Mouse (Mus musculus) heart, postnatal 10 days (tissue): ENCODE results near the gene Nmnat3. TPM values are rescaled to one million over a fixed set of nuclear protein-coding genes. Genes with fewer than 3 reads are reported as not detected.

Experiments used
- DNase-seq, 2 experiments: peaks; one replicate each; pipeline ENCODE4 v3.0.0; 2021
- intact Hi-C: fragments of 180-260 bp; cut with DNase I; formaldehyde crosslinking; loops from one replicate; pipeline ENCODE4 v1.15.1; 2025
- total RNA-seq, 2 experiments: library from RNA; stranded (reverse); gene quantifications; 2 replicates each; pipeline ENCODE4 v1.2.3; 2021

The Nmnat3 gene
- total RNA-seq, 2 experiments from 2014 or later: 11.2 to 12.8 TPM

GRCm38 (mm10) chr9:98350318-98351144, 63.3 kb downstream of the Nmnat3 start:
- no peak for DNase-seq
- intact Hi-C loops: no loop called here

- intact Hi-C loops: no loop called here
- DNase-seq: no peak
Measured at GRCm38 (mm10) chr9:98352332-98352731, 65.1 kb downstream of the Nmnat3 start.

GRCm38 (mm10) chr9:98354919-98355318, 67.7 kb downstream of the Nmnat3 start:
- intact Hi-C loops: no loop called here

GRCm38 (mm10) chr9:98361047-98361446, 73.8 kb downstream of the Nmnat3 start:
- no peak for DNase-seq
- intact Hi-C loops: no loop called here

More at GRCm38 (mm10) chr9:98354919-98355318, 67.7 kb downstream of the Nmnat3 start:
- DNase-seq: no peak

GRCm38 (mm10) chr9:98366075-98366474, 78.8 kb downstream of the Nmnat3 start:
- intact Hi-C loops: no loop called here
- no peak for DNase-seq

GRCm38 (mm10) chr9:98367333-98367962, 80.2 kb downstream of the Nmnat3 start:
- intact Hi-C loops: no loop called here
- no peak for DNase-seq

GRCm38 (mm10) chr9:98369707-98370106, 82.5 kb downstream of the Nmnat3 start:
- no peak for DNase-seq
- intact Hi-C loops: no loop called here

- intact Hi-C loops: no loop called here
- DNase-seq: no peak
Measured at GRCm38 (mm10) chr9:98373358-98373757, 86.1 kb downstream of the Nmnat3 start.

- DNase-seq: no peak
- intact Hi-C loops: no loop called here
Measured at GRCm38 (mm10) chr9:98374897-98375296, 87.7 kb downstream of the Nmnat3 start.

- no peak for DNase-seq
- intact Hi-C loops: no loop called here
Measured at GRCm38 (mm10) chr9:98375329-98376170, 88.3 kb downstream of the Nmnat3 start.

- no peak for DNase-seq
- intact Hi-C loops: no loop called here
Measured at GRCm38 (mm10) chr9:98379736-98380135, 92.5 kb downstream of the Nmnat3 start.

- intact Hi-C loops: no loop called here
- no peak for DNase-seq
Measured at GRCm38 (mm10) chr9:98380593-98380992, 93.4 kb downstream of the Nmnat3 start.

GRCm38 (mm10) chr9:98387741-98388632, 100.8 kb downstream of the Nmnat3 start:
- intact Hi-C loops: no loop called here

GRCm38 (mm10) chr9:98388633-98388965, 101.4 kb downstream of the Nmnat3 start:
- intact Hi-C loops: no loop called here
- no peak for DNase-seq

More at GRCm38 (mm10) chr9:98387741-98388632, 100.8 kb downstream of the Nmnat3 start:
- DNase-seq: peak; percentile 9 to 11

GRCm38 (mm10) chr9:98393496-98393895, 106.3 kb downstream of the Nmnat3 start:
- intact Hi-C loops: no loop called here
- no peak for DNase-seq

GRCm38 (mm10) chr9:98397211-98397610, 110.0 kb downstream of the Nmnat3 start:
- DNase-seq: no peak
- intact Hi-C loops: no loop called here

- no peak for DNase-seq
- intact Hi-C loops: no loop called here
Measured at GRCm38 (mm10) chr9:98397866-98398265, 110.6 kb downstream of the Nmnat3 start.

GRCm38 (mm10) chr9:98400185-98400894, 113.1 kb downstream of the Nmnat3 start:
- intact Hi-C loops: no loop called here
- DNase-seq: no peak

GRCm38 (mm10) chr9:98401611-98402010, 114.4 kb downstream of the Nmnat3 start:
- intact Hi-C loops: no loop called here
- DNase-seq: no peak

- DNase-seq: no peak
- intact Hi-C loops: loop anchor here (2.0 kb wide), 1 partner anchor 131 kb away; no protein-coding TSS in a partner anchor
Measured at GRCm38 (mm10) chr9:98407771-98408170, 120.5 kb downstream of the Nmnat3 start.
